ENCODE assay signal across 20 mouse cellular contexts in the genomic region with DNA sequence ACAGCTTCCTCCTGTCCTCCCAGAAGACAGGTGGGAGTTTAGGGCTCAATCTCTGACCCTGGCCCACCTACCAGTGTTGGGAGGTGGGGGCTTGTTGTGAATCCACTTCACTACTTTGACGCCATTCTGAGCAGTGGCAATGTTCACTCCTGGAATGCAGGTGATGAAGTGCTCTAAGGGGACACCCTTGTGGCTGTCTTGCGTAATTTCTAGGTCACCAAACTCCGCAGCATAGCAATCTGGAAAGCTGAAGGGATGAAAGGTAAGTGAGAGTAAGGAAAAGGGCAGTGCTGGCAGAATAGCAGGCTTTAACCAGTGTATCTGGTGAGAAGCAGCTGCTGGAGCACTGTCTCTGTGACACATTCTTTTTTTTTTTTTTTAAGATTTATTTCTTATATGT. TPM values are rescaled to one million over a fixed set of nuclear protein-coding genes. Genes with fewer than 3 reads are reported as not detected.
DNase-seq lines count a peak whose midpoint lies in the region; ATAC-seq and TF ChIP-seq lines count a peak whose summit lies in the region.
"Had no signal": no experiment of that assay in that cellular context is flagged by ENCODE, and none has a peak within 500 bp of the region (broad histone marks: within the 10 kb centered on the region; RNA-seq: fewer than 3 reads in every experiment).

No protein-coding gene starts in this region.

- H3K36me3 ChIP-seq in hindbrain, postnatal 0 days (ENCODE audit: insufficient read depth, low read length), result peaks cover 63% of the 10 kb centered on the region
- peaks cover 45% of the 10 kb centered on the region for H3K36me3 ChIP-seq in hindbrain, embryonic 16.5 days (ENCODE audit: control insufficient read depth, insufficient read depth, low read length)
- H3K36me3 ChIP-seq in midbrain, postnatal 0 days (ENCODE audit: insufficient read depth, low read length), result peaks cover 60% of the 10 kb centered on the region
- peaks cover 25% of the 10 kb centered on the region for H3K36me3 ChIP-seq in midbrain, embryonic 11.5 days (ENCODE audit: control insufficient read depth, insufficient read depth, low read length)
- H3K36me3 ChIP-seq in limb, embryonic 10.5 days, result peaks cover 99% of the 10 kb centered on the region

- no peak overlapping the region for H3K27ac ChIP-seq in hindbrain, postnatal 0 days
- H3K27ac ChIP-seq in hindbrain, embryonic 16.5 days (ENCODE audit: low read depth, low read length), result no peak overlapping the region
- H3K27ac ChIP-seq in layer of hippocampus, adult 2 months, result no peak overlapping the region
- no peak overlapping the region for H3K27ac ChIP-seq in midbrain, postnatal 0 days (ENCODE audit: low read depth, low read length)
- H3K27ac ChIP-seq in midbrain, embryonic 11.5 days (ENCODE audit: low read depth, low read length), result no peak overlapping the region
- no peak overlapping the region for H3K27ac ChIP-seq in limb, embryonic 10.5 days
- H3K27ac ChIP-seq: embryonic facial prominence, embryonic 10.5 days; forebrain, embryonic 15.5 days; gastrocnemius, adult 2 months; limb, embryonic 12.5 days; lung, embryonic 15.5 days; midbrain, embryonic 12.5 days; stomach, embryonic 15.5 days had no signal

- no peak overlapping the region for H3K4me2 ChIP-seq in hindbrain, postnatal 0 days (ENCODE audit: low read depth, low read length)
- no peak overlapping the region for H3K4me2 ChIP-seq in hindbrain, embryonic 16.5 days (ENCODE audit: low read length)
- H3K4me2 ChIP-seq in midbrain, postnatal 0 days (ENCODE audit: low read depth, low read length, poor library complexity, severe bottlenecking), result no peak overlapping the region
- no peak overlapping the region for H3K4me2 ChIP-seq in midbrain, embryonic 11.5 days
- H3K4me2 ChIP-seq: forebrain, embryonic 15.5 days; limb, embryonic 12.5 days; lung, embryonic 15.5 days; midbrain, embryonic 12.5 days; stomach, embryonic 15.5 days had no signal

- ATAC-seq in hindbrain, postnatal 0 days, result no peak
- ATAC-seq in hindbrain, embryonic 16.5 days, result no peak
- no peak for ATAC-seq in midbrain, postnatal 0 days (ENCODE audit: low FRiP score)
- no peak for ATAC-seq in midbrain, embryonic 11.5 days (ENCODE audit: low FRiP score)
- ATAC-seq: forebrain, embryonic 15.5 days had no signal

- 79% methylated on average over 3 of the region's 3 CpGs for WGBS in hindbrain, postnatal 0 days
- WGBS in hindbrain, embryonic 16.5 days, result 81% methylated on average over 3 of the region's 3 CpGs
- 86% methylated on average over 3 of the region's 3 CpGs for WGBS in midbrain, postnatal 0 days
- 91% methylated on average over 3 of the region's 3 CpGs for WGBS in midbrain, embryonic 11.5 days
- 85% methylated on average over 3 of the region's 3 CpGs for WGBS in limb, embryonic 10.5 days

- peak; percentile 8 for DNase-seq in hindbrain, postnatal 0 days (ENCODE audit: low spot score)
- DNase-seq in layer of hippocampus, adult 2 months (ENCODE audit: low spot score in 2 of 2), result no peak
- no peak for DNase-seq in layer of hippocampus, adult 8-10 months (ENCODE audit: low spot score in 2 of 2)
- DNase-seq in midbrain, postnatal 0 days (ENCODE audit: low spot score), result peak; percentile 7
- DNase-seq in midbrain, embryonic 11.5 days (ENCODE audit: low spot score, missing footprints), result no peak
- no peak for DNase-seq in limb, embryonic 10.5 days (ENCODE audit: low spot score)
- DNase-seq in layer of hippocampus, adult 11-12 months (ENCODE audit: low spot score), result no peak
- DNase-seq: cerebellum, adult 11 months; cerebellum, postnatal 25 days; gastrocnemius, adult 2 months; heart, adult 18-20 months; heart, postnatal 4 days; right cerebral cortex, postnatal 14 days had no signal

- no peaks in the 10 kb centered on the region for H3K27me3 ChIP-seq in hindbrain, postnatal 0 days (ENCODE audit: insufficient read depth, low read length)
- H3K27me3 ChIP-seq in hindbrain, embryonic 16.5 days (replicated peaks; ENCODE audit: control insufficient read depth, insufficient read depth, low read length), result no peaks in the 10 kb centered on the region
- H3K27me3 ChIP-seq in midbrain, postnatal 0 days (ENCODE audit: insufficient read depth, low read length), result no peaks in the 10 kb centered on the region
- H3K27me3 ChIP-seq in midbrain, embryonic 11.5 days (ENCODE audit: control insufficient read depth, insufficient read depth, low read length), result no peaks in the 10 kb centered on the region
- H3K27me3 ChIP-seq in limb, embryonic 10.5 days (ENCODE audit: low read depth, poor library complexity, severe bottlenecking), result no peaks in the 10 kb centered on the region
- H3K27me3 ChIP-seq: forebrain, embryonic 15.5 days; limb, embryonic 12.5 days; lung, embryonic 15.5 days; midbrain, embryonic 12.5 days; stomach, embryonic 15.5 days had no signal

- H3K4me1 ChIP-seq in hindbrain, postnatal 0 days (ENCODE audit: insufficient read depth, low read length), result no peaks in the 10 kb centered on the region
- no peaks in the 10 kb centered on the region for H3K4me1 ChIP-seq in hindbrain, embryonic 16.5 days (ENCODE audit: control insufficient read depth, insufficient read depth, low read depth, low read length)
- H3K4me1 ChIP-seq in midbrain, postnatal 0 days (ENCODE audit: insufficient read depth, low read length), result no peaks in the 10 kb centered on the region
- H3K4me1 ChIP-seq in midbrain, embryonic 11.5 days (ENCODE audit: control insufficient read depth, insufficient read depth, low read length), result no peaks in the 10 kb centered on the region
- no peaks in the 10 kb centered on the region for H3K4me1 ChIP-seq in limb, embryonic 10.5 days
- H3K4me1 ChIP-seq: embryonic facial prominence, embryonic 10.5 days; forebrain, embryonic 15.5 days; limb, embryonic 12.5 days; lung, embryonic 15.5 days; midbrain, embryonic 12.5 days; stomach, embryonic 15.5 days had no signal

- TF ChIP-seq CTCF in hindbrain, postnatal 0 days (IDR thresholded peaks at IDR 0.05; ENCODE audit: low read depth), result peak; percentile 43
- peak; percentile 20; the same call in 1 of the 2 replicates for TF ChIP-seq CTCF in layer of hippocampus, adult 2 months (conservative IDR thresholded peaks at IDR 0.05)
- peak; percentile 49 for TF ChIP-seq CTCF in midbrain, postnatal 0 days (IDR thresholded peaks at IDR 0.05)

- H3K9me3 ChIP-seq in hindbrain, postnatal 0 days (ENCODE audit: low read length), result no peaks in the 10 kb centered on the region
- H3K9me3 ChIP-seq in hindbrain, embryonic 16.5 days (ENCODE audit: control insufficient read depth, low read length), result no peaks in the 10 kb centered on the region
- no peaks in the 10 kb centered on the region for H3K9me3 ChIP-seq in midbrain, postnatal 0 days (ENCODE audit: low read length)
- H3K9me3 ChIP-seq in midbrain, embryonic 11.5 days (ENCODE audit: control insufficient read depth, low read length), result no peaks in the 10 kb centered on the region
- no peaks in the 10 kb centered on the region for H3K9me3 ChIP-seq in limb, embryonic 10.5 days (replicated peaks)
- H3K9me3 ChIP-seq: embryonic facial prominence, embryonic 10.5 days; forebrain, embryonic 15.5 days; limb, embryonic 12.5 days; lung, embryonic 15.5 days; midbrain, embryonic 12.5 days; stomach, embryonic 15.5 days had no signal

- H3K4me3 ChIP-seq in hindbrain, postnatal 0 days (ENCODE audit: low read length), result no peak overlapping the region
- no peak overlapping the region for H3K4me3 ChIP-seq in hindbrain, embryonic 16.5 days (ENCODE audit: low read length)
- no peak overlapping the region for H3K4me3 ChIP-seq in layer of hippocampus, adult 2 months
- no peak overlapping the region for H3K4me3 ChIP-seq in midbrain, postnatal 0 days (ENCODE audit: low read depth, low read length)
- no peak overlapping the region for H3K4me3 ChIP-seq in midbrain, embryonic 11.5 days (ENCODE audit: low read depth, low read length)
- H3K4me3 ChIP-seq in limb, embryonic 10.5 days, result no peak overlapping the region
- H3K4me3 ChIP-seq: embryonic facial prominence, embryonic 10.5 days; forebrain, embryonic 15.5 days; gastrocnemius, adult 2 months; limb, embryonic 12.5 days; lung, embryonic 15.5 days; midbrain, embryonic 12.5 days; stomach, embryonic 15.5 days had no signal

- no peak overlapping the region for H3K9ac ChIP-seq in hindbrain, postnatal 0 days (replicated peaks; ENCODE audit: low read length)
- no peak overlapping the region for H3K9ac ChIP-seq in hindbrain, embryonic 16.5 days (ENCODE audit: low read depth, low read length)
- H3K9ac ChIP-seq in midbrain, postnatal 0 days (replicated peaks; ENCODE audit: low read length, poor library complexity, severe bottlenecking), result no peak overlapping the region
- H3K9ac ChIP-seq in midbrain, embryonic 11.5 days (ENCODE audit: low read length), result no peak overlapping the region
- H3K9ac ChIP-seq: forebrain, embryonic 15.5 days; limb, embryonic 12.5 days; lung, embryonic 15.5 days; midbrain, embryonic 12.5 days; stomach, embryonic 15.5 days had no signal

RNA-seq across cellular contexts. Expression of a gene that starts 31.7 kb away (rescaled TPM):
- total RNA-seq in hindbrain, postnatal 0 days (2014; rRNA removed), result 19.4 and 26.5 TPM in 2 replicates
- 25.3 and 28.0 TPM in 2 replicates for polyA plus RNA-seq in hindbrain, postnatal 0 days (2015; fragmentation: Nextera tagmentation; extraction: Ambion mirVana)
- polyA plus RNA-seq in hindbrain, embryonic 16.5 days (2015; fragmentation: Nextera tagmentation; extraction: Ambion mirVana), result 28.3 and 32.6 TPM in 2 replicates
- 10 to 100 TPM; 30.9 to 32.6 TPM for total RNA-seq in layer of hippocampus, adult 2 months (2021)
- total RNA-seq in layer of hippocampus, adult 8-10 months (2022), result 10 to 100 TPM; 24.0 to 27.2 (median 24.9) TPM
- 10.5 and 14.6 TPM in 2 replicates for total RNA-seq in midbrain, postnatal 0 days (2014; rRNA removed)
- 10.7 and 12.0 TPM in 2 replicates for polyA plus RNA-seq in midbrain, postnatal 0 days (2015; fragmentation: Nextera tagmentation; extraction: Ambion mirVana)
- 176 and 181 TPM in 2 replicates for polyA plus RNA-seq in midbrain, embryonic 11.5 days (2014; fragmentation: Nextera tagmentation; extraction: Ambion mirVana)
- polyA plus RNA-seq in limb, embryonic 10.5 days (2016; fragmentation: Nextera tagmentation; extraction: Ambion mirVana), result 188 and 189 TPM in 2 replicates

RNA-seq across cellular contexts. Expression of a gene that starts 31.8 kb away (rescaled TPM):
- total RNA-seq in hindbrain, postnatal 0 days (2014; rRNA removed), result 21.1 and 22.8 TPM in 2 replicates
- polyA plus RNA-seq in hindbrain, postnatal 0 days (2015; fragmentation: Nextera tagmentation; extraction: Ambion mirVana), result 7.7 and 8.0 TPM in 2 replicates
- polyA plus RNA-seq in hindbrain, embryonic 16.5 days (2015; fragmentation: Nextera tagmentation; extraction: Ambion mirVana), result 12.3 and 13.1 TPM in 2 replicates
- 100 to 1,000 TPM; 134 to 138 TPM for total RNA-seq in layer of hippocampus, adult 2 months (2021)
- 100 to 1,000 TPM; 119 to 156 (median 140) TPM for total RNA-seq in layer of hippocampus, adult 8-10 months (2022)
- total RNA-seq in midbrain, postnatal 0 days (2014; rRNA removed), result 24.0 and 29.7 TPM in 2 replicates
- 8.7 and 9.4 TPM in 2 replicates for polyA plus RNA-seq in midbrain, postnatal 0 days (2015; fragmentation: Nextera tagmentation; extraction: Ambion mirVana)
- 17.4 and 17.6 TPM in 2 replicates for polyA plus RNA-seq in midbrain, embryonic 11.5 days (2014; fragmentation: Nextera tagmentation; extraction: Ambion mirVana)
- polyA plus RNA-seq in limb, embryonic 10.5 days (2016; fragmentation: Nextera tagmentation; extraction: Ambion mirVana), result 13.7 and 17.0 TPM in 2 replicates

Comparison
In these comparisons a context has a peak if more than half of its experiments do, and no peak if none do; other contexts are left out.
1. DNase-seq: peak in hindbrain, postnatal 0 days (single experiment) and midbrain, postnatal 0 days (single experiment); none in layer of hippocampus, adult 2 months (0 of 2), layer of hippocampus, adult 8-10 months (0 of 2), midbrain, embryonic 11.5 days (single experiment), limb, embryonic 10.5 days (single experiment) and layer of hippocampus, adult 11-12 months (single experiment).
2. Peak in every context shown above with its lines, with median percentiles within 50 percentile points of each other: CTCF ChIP-seq.